Mouse (Mus musculus): ENCODE measurements around the gene D7Ertd443e. TPM values are rescaled to one million over a fixed set of nuclear protein-coding genes. Genes with fewer than 3 reads are reported as not detected.

The D7Ertd443e gene
- total and polyA plus RNA-seq, 3 experiments, result not detected

DNA sequence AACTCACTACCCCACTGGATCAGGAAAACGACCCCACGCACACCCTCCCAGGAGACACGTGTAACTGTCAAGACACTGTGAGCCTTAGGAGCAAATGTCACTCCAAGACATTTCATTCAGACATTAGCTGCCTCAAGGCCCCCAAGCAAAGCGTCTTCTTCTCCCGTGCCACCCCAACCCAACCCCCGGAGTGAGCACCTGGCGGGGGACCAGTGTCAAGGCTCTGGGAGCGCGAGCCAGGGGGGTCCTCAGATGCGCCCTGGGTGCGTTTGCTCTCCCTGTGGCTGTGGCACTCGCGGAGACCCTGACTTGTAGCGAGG, 161.1 kb downstream of the D7Ertd443e start:
- no peak overlapping the region for H3K9ac ChIP-seq (ENCODE audit: insufficient read depth, low read depth)
- TF ChIP-seq BHLHE40 (IDR thresholded peaks at IDR 0.05; ENCODE audit: low read depth, low read length) (no peak), JUND (conservative IDR thresholded peaks at IDR 0.05; ENCODE audit: low read depth, low read length) (no peak), SIN3A (IDR thresholded peaks at IDR 0.05; ENCODE audit: low read length) (no peak), MAX (IDR thresholded peaks at IDR 0.05; ENCODE audit: low read length) (no peak), IRF4 (IDR thresholded peaks at IDR 0.05; ENCODE audit: low read depth, low read length) (no peak), MXI1 (IDR thresholded peaks at IDR 0.05; ENCODE audit: low read depth, low read length) (no peak), USF1 (IDR thresholded peaks at IDR 0.05; ENCODE audit: low read depth, low read length) (no peak), RAD21 (IDR thresholded peaks at IDR 0.05; ENCODE audit: low read depth, low read length) (no peak), ZKSCAN1 (IDR thresholded peaks at IDR 0.05; ENCODE audit: borderline replicate concordance, low read depth, low read length) (no peak), TBP (conservative IDR thresholded peaks at IDR 0.05; ENCODE audit: low read depth, low read length) (no peak), POLR2AphosphoS2 (IDR thresholded peaks at IDR 0.05; ENCODE audit: low read depth, low read length) (no peak), USF2 (conservative IDR thresholded peaks at IDR 0.05; ENCODE audit: low read depth, low read length) (no peak), ZMIZ1 (IDR thresholded peaks at IDR 0.05; ENCODE audit: low read depth, low read length) (no peak), GABPA (IDR thresholded peaks at IDR 0.05; ENCODE audit: insufficient replicate concordance, low read depth, low read length) (no peak), MYC (IDR thresholded peaks at IDR 0.05; ENCODE audit: low read depth, low read length) (no peak), ELF1 (IDR thresholded peaks at IDR 0.05; ENCODE audit: low read depth, low read length) (no peak), ZNF384 (IDR thresholded peaks at IDR 0.05; ENCODE audit: low read depth, low read length) (no peak)
- H3K79me2 ChIP-seq (replicated peaks; ENCODE audit: control insufficient read depth, extremely low read depth, insufficient read depth, poor library complexity, severe bottlenecking), result no peaks in the 10 kb centered on the region
- H3K27me3 ChIP-seq (replicated peaks), result no peaks in the 10 kb centered on the region
- no peak overlapping the region for H3K27ac ChIP-seq (ENCODE audit: insufficient read depth, low read depth)
- no peak overlapping the region for H3K4me2 ChIP-seq (ENCODE audit: insufficient read depth, low read depth, poor library complexity, severe bottlenecking)
- no peak for DNase-seq (ENCODE audit: extremely low read depth)
- H3K9me3 ChIP-seq (replicated peaks; ENCODE audit: low read length), result peaks cover 89% of the 10 kb centered on the region
- in situ Hi-C loops (cut with MboI; ENCODE audit: low pct_ligation_motif_present, low pct_unique_long_range_greater_than_20kb, low sequenced_read_pairs) (no loop called here), dilution Hi-C loops (cut with MboI; ENCODE audit: extremely low pct_ligation_motif_present, extremely low pct_unique_long_range_greater_than_20kb, low sequenced_read_pairs) (no loop called here)
- H3K4me1 ChIP-seq (ENCODE audit: control insufficient read depth in 1 of 2, insufficient read depth in 2 of 2), result no peaks in the 10 kb centered on the region
- no peaks in the 10 kb centered on the region for H3K36me3 ChIP-seq (replicated peaks in 1 of 2; ENCODE audit: control insufficient read depth in 1 of 2, insufficient read depth in 1 of 2, low read length in 1 of 2)
- no peak overlapping the region for H3K4me3 ChIP-seq (replicated peaks in 1 of 3; ENCODE audit: low read depth in 2 of 3, low read length in 2 of 3, poor library complexity in 1 of 3)

DNA sequence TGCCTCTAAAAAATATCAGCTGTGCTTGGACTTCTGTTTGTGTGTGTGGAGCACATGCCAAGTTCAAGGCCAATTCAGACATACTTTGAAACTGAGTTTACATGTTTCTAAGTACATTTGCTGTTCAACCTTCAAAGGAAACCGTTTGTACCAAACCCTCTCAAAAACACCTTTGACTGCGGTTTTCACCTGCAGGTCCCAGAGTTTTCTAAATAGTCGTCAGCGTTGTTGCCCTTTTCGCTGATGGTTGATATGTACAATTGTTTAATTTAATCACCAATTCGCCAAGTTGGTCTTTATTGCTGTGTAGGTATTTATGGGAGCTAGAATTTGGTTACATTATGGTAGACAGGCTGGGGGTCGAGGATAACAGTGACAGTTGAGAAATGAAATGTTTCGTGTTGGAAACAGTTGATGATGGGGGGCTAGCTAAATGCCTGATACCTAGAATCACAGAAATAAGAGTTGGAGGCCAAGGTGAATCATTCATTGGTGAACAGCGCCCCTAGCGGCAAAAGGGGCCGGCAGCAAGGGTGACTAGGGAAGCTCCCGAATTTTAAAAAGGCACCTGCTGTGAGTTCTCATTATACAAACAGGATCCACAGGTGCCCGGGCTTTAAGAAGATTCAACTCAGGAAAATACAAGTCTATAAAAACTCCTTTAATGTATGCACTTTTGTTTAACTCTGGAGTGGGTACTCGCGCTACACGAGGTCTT, 161.9 kb downstream of the D7Ertd443e start:
- H3K4me2 ChIP-seq (ENCODE audit: insufficient read depth, low read depth, poor library complexity, severe bottlenecking), result no peak overlapping the region
- in situ Hi-C loops (cut with MboI; ENCODE audit: low pct_ligation_motif_present, low pct_unique_long_range_greater_than_20kb, low sequenced_read_pairs) (no loop called here), dilution Hi-C loops (cut with MboI; ENCODE audit: extremely low pct_ligation_motif_present, extremely low pct_unique_long_range_greater_than_20kb, low sequenced_read_pairs) (no loop called here)
- DNase-seq (ENCODE audit: extremely low read depth), result no peak
- no peaks in the 10 kb centered on the region for H3K27me3 ChIP-seq (replicated peaks)
- no peak overlapping the region for H3K4me3 ChIP-seq (replicated peaks in 1 of 3; ENCODE audit: low read depth in 2 of 3, low read length in 2 of 3, poor library complexity in 1 of 3)
- H3K36me3 ChIP-seq (replicated peaks in 1 of 2; ENCODE audit: control insufficient read depth in 1 of 2, insufficient read depth in 1 of 2, low read length in 1 of 2), result no peaks in the 10 kb centered on the region
- H3K9me3 ChIP-seq (replicated peaks; ENCODE audit: low read length), result peaks cover 87% of the 10 kb centered on the region
- no peak overlapping the region for H3K27ac ChIP-seq (ENCODE audit: insufficient read depth, low read depth)
- no peaks in the 10 kb centered on the region for H3K79me2 ChIP-seq (replicated peaks; ENCODE audit: control insufficient read depth, extremely low read depth, insufficient read depth, poor library complexity, severe bottlenecking)
- H3K9ac ChIP-seq (ENCODE audit: insufficient read depth, low read depth), result no peak overlapping the region
- H3K4me1 ChIP-seq (ENCODE audit: control insufficient read depth in 1 of 2, insufficient read depth in 2 of 2), result no peaks in the 10 kb centered on the region
- TF ChIP-seq KAT2A (IDR thresholded peaks at IDR 0.05; ENCODE audit: insufficient replicate concordance, low read length), result no peak
- no peak for TF ChIP-seq E2F4 (IDR thresholded peaks at IDR 0.05; ENCODE audit: insufficient replicate concordance, low read depth, low read length)
- no peak for TF ChIP-seq IRF4 (IDR thresholded peaks at IDR 0.05; ENCODE audit: low read depth, low read length)
- TF ChIP-seq UBTF (IDR thresholded peaks at IDR 0.05; ENCODE audit: low read depth, low read length), result no peak
- TF ChIP-seq ELF1 (IDR thresholded peaks at IDR 0.05; ENCODE audit: low read depth, low read length), result no peak
- TF ChIP-seq MAX (IDR thresholded peaks at IDR 0.05; ENCODE audit: low read length), result no peak
- no peak for TF ChIP-seq ZKSCAN1 (IDR thresholded peaks at IDR 0.05; ENCODE audit: borderline replicate concordance, low read depth, low read length)
- no peak for TF ChIP-seq CHD2 (IDR thresholded peaks at IDR 0.05; ENCODE audit: low read length)
- no peak for TF ChIP-seq USF1 (IDR thresholded peaks at IDR 0.05; ENCODE audit: low read depth, low read length)
- TF ChIP-seq RCOR1 (conservative IDR thresholded peaks at IDR 0.05; ENCODE audit: low read depth, low read length), result no peak

Measured in CH12.LX (cell line).